Mouse (Mus musculus) ovary, adult 10 weeks (tissue): ENCODE results near the gene Magea5. TPM values are rescaled to one million over a fixed set of nuclear protein-coding genes. Genes with fewer than 3 reads are reported as not detected.

Experiments used
- polyA plus RNA-seq: library from polyadenylated mRNA; stranded (reverse); fragments of 350-450 nt; fragmentation: Illumina TruSeq; extraction: RNeasy Lipid Tissue Mini Kit (QIAGEN cat#74804); gene quantifications from one replicate; pipeline ENCODE4 v1.2.3, GENCODE M21; 2014

Gene Magea5
- not detected for polyA plus RNA-seq

DNA sequence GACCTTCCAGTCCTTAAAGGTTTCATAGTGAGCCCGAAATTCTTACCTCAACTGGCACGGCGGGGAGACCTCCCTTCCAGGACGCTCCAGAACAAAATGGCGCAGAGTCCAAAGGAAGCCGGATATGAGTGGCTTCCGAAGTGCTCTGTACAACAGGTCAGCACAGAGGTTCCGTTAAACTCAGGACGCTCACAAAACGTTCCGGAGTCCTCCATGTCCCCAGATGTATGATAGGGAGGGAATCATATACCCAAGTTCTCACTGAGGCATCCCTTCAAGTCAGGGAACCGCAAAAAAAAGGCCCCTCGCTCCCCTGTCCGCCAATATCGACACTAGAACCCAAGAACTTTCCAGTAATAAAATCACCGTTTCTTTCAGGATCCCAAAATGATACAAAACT is at the start of gene Magea5:
Magea5 (minus strand) TSS at position 101 of the 400 bp plus-strand sequence.

DNA sequence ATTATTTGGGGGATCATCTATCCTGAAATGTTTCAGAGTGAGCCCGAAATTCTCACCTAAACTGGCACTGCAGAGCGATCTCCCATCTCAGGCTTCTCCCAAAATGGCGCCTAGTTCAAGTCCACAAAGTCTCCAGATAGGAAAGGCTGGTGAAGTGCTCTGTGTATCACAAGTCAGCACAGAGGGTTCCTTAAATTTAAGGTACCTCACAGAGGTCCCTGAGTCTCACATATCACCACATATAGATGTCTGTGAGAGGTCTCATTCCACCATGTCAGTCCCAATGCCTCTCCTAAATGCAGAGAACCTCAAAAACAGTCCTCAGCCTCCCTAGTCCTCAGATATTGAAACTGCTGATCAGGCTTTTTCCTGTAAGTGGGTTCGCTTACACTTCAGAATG is 30.6 kb upstream of the Magea5 start, which contains the start of gene Magea2:
Magea2 (minus strand) TSS at position 101 of the 400 bp plus-strand sequence.

DNA sequence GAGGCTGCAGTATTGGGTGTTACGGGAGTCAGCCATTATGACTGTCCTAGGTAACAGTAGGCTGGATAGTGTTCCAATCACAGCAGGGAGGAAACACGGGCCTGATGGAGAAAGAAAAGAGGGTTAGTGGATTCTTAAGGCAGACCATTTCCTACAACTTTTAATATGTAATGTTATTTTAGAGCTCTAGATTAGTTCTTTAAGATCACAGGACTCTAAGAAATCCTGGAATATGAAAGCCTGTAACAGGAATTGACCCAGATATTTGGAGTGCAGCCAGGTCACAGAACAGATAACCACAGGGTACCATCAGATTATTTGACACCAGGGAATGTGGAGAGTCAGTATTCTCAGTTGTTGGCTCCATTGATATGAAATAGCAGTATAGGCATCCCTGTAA is 26.7 kb upstream of the Magea5 start, which contains the start of gene Magea1:
Magea1 (minus strand) TSS at position 101 of the 400 bp plus-strand sequence.

Other genes starting within 250 kb of the Magea5 start
- not detected for gene Cldn34b1, start 172.9 kb downstream of the Magea5 start, polyA plus RNA-seq
- not detected for gene Magea6, start 127.2 kb downstream of the Magea5 start, polyA plus RNA-seq
- not detected for gene Magea3, start 113.6 kb downstream of the Magea5 start, polyA plus RNA-seq
- not detected for gene Magea8, start 67.3 kb downstream of the Magea5 start, polyA plus RNA-seq
- not detected for gene Magea1, start 26.6 kb upstream of the Magea5 start, polyA plus RNA-seq
- not detected for gene Magea2, start 30.5 kb upstream of the Magea5 start, polyA plus RNA-seq
- gene Cldn34b2, start 65.3 kb upstream of the Magea5 start, polyA plus RNA-seq, result 1.5 TPM
- 180 TPM for gene Sat1, start 153.3 kb upstream of the Magea5 start, polyA plus RNA-seq
- 78.3 TPM for gene Acot9, start 199.3 kb upstream of the Magea5 start, polyA plus RNA-seq